Mouse (Mus musculus) cortical plate, adult 2 months (tissue): Measurements from ENCODE around the gene Txnrd3. TPM values are rescaled to one million over a fixed set of nuclear protein-coding genes. Genes with fewer than 3 reads are reported as not detected.

ENCODE experiments used
- H3K27ac ChIP-seq: fragments of 200-500 bp; 2 replicates; pipeline ENCODE4 v1.5.1; 2012; ENCODE audit warnings: low read length, control low read depth, inconsistent platforms; ENCODE audit not compliant: insufficient read depth
- H3K4me1 ChIP-seq: fragments of 200-500 bp; 2 replicates; pipeline ENCODE4 v1.6.1; 2011; ENCODE audit warnings: low read length; ENCODE audit not compliant: control insufficient read depth, insufficient read depth
- H3K4me3 ChIP-seq: fragments of 200-500 bp; 2 replicates; pipeline ENCODE4 v1.5.1; 2011; ENCODE audit warnings: mild to moderate bottlenecking, low read length, control low read depth; ENCODE audit not compliant: insufficient read depth
- CTCF ChIP-seq: fragments of 200-500 bp; IDR thresholded peaks from 2 replicates; pipeline ENCODE4 v1.5.1; 2011; ENCODE audit warnings: mild to moderate bottlenecking, control low read depth, low read length; ENCODE audit not compliant: insufficient read depth; ENCODE audit errors: extremely low read depth
- POLR2A ChIP-seq: fragments of 200-500 bp; IDR thresholded peaks from 2 replicates; pipeline ENCODE4 v1.6.1; 2011; ENCODE audit warnings: mild to moderate bottlenecking, low read length, control low read depth; ENCODE audit not compliant: insufficient read depth; ENCODE audit errors: extremely low read depth
- polyA plus RNA-seq: library from polyadenylated mRNA; depleted of rRNA; stranded (reverse); fragments of >200 nt; gene quantifications from 2 replicates; pipeline ENCODE4 v1.2.3, GENCODE M21; 2012

The Txnrd3 gene
- polyA plus RNA-seq, 1 experiment: 3.2 TPM

GRCm38 (mm10) chr6:89649897-89650296 lies 6.1 kb downstream of the Txnrd3 start:
- no peak for TF ChIP-seq POLR2A
- TF ChIP-seq CTCF: no peak
- H3K4me3 ChIP-seq: no peak overlapping the region

DNA sequence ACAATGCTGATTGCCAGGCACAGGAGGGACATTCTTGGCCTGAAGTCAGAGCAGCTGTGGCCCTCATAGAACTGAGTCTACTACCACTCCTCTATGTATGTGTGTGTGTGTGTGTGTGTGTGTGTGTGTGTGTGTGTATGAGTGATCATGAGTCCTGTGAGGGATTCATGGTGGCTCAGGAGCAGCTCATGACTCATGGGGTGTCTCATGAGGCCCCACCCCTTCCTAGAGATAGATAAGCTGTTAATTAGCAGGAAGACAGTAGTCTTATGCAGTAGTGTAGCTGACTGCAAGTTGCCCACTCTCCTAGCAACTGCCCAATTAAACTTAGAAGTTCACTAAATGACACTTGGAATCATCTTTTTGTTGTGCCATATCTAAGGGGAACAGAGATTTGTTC lies 8.0 kb downstream of the Txnrd3 start:
- Histone ChIP-seq H3K4me1 (no peaks in the 10 kb centered on the region), H3K4me3 (no peak overlapping the region), H3K27ac (no peak overlapping the region)
- TF ChIP-seq CTCF: no peak
- TF ChIP-seq POLR2A: no peak

More at GRCm38 (mm10) chr6:89649897-89650296, 6.1 kb downstream of the Txnrd3 start:
- Histone ChIP-seq H3K27ac (no peak overlapping the region), H3K4me1 (no peaks in the 10 kb centered on the region)

DNA sequence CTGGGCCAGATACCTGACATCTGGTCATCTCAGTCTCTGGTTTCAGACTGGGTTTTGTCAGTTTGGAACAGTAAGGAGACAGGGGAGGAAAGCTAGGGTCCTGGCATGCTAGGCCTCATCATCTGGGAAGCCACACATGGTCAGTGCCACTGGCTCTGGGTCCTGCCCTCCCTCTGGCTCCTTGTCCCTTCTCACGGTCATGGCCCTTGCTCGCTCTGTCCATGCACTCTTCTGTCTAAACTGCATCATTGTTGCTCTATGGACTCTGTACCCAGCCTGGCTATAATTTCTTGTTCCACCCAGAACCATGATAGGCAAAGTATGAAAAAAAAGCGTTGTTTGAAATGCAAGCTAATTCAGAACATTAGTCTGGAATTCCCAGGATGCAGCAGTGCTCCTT lies 11.2 kb downstream of the Txnrd3 start:
- no peak for TF ChIP-seq POLR2A
- no peak for TF ChIP-seq CTCF

DNA sequence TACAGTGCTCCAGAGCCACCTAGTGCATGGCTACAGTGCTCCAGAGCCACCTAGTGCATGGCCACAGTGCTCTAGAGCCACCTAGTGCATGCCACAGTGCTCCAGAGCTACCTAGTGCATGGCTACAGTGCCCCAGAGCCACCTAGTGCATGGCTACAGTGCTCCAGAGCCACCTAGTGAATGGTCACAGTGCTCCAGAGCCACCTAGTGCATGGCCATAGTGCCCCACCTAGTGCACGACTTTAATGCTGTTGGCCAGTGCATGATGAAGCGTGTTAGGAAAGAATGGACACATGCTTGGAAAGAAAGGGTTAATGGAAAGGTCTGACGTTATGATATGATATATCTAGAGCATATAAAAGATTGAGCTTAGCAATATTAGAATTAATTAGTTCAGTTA lies 14.6 kb downstream of the Txnrd3 start:
- no peak for TF ChIP-seq POLR2A
- no peak for TF ChIP-seq CTCF
- H3K4me3 ChIP-seq: no peak overlapping the region
- H3K27ac ChIP-seq: no peak overlapping the region
- no peaks in the 10 kb centered on the region for H3K4me1 ChIP-seq

More for the DNA sequence above, 11.2 kb downstream of the Txnrd3 start:
- Histone ChIP-seq H3K27ac (no peak overlapping the region), H3K4me3 (no peak overlapping the region), H3K4me1 (no peaks in the 10 kb centered on the region)

- Histone ChIP-seq H3K27ac (no peak overlapping the region), H3K4me1 (no peaks in the 10 kb centered on the region), H3K4me3 (no peak overlapping the region)
- TF ChIP-seq POLR2A: no peak
Measured at GRCm38 (mm10) chr6:89658931-89659330, 15.1 kb downstream of the Txnrd3 start.

DNA sequence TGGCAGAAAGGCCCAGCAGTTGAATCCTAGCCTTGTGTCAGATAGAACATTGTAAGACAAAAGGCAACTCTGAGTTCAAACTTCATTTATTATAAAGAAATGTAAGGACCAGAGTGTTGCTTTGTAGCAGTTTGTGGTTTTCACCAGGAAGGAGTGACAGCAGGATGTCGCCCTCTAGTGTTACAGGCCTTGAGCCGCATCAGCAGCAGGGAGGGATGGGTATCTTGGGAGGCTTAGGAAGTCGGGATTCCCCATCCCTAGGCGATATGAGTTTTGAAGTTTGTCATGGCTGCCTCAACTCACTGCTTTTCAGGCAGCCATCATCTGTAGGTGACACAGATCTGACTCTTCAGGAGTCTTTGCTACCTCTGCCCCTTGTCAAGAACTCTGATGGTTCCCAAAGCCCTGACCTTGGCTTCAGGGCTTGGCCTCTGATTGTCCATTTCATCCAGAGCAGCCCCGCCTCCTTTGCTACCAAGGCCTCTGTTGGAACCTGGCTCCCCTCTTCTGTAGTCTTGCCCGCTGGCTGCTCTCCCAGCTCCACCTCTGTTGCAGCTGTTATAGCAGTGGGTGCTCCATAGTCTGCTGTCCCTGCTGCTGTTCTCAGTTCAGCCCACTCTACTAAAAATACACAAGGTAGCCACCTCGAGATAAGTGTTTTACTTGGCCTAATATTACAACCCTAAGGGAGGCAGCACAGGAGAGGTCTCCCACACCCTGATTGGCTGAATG lies 16.1 kb downstream of the Txnrd3 start:
- H3K4me3 ChIP-seq: no peak overlapping the region
- TF ChIP-seq POLR2A: no peak
- peak; percentile 83 for TF ChIP-seq CTCF
- H3K27ac ChIP-seq: no peak overlapping the region
- H3K4me1 ChIP-seq: no peaks in the 10 kb centered on the region

DNA sequence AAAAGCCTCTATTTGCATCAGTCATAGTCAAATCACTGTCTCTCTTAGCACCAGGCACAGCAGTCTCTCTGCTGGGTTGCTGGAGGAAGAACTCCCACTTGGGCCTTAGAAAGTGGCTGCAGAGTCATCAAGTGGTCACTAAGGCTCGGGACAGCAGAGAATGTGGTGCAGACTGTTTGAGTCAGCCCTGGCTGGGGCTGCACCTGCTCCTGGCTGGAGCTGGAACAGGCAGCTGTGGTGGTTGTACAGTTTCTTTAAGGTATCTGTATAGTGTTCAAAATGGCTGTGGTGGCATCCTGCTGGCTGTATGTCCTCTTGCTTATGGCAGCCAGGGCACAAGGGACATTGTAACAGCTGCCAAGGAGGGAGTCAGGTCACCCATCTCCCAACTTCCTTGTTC lies 16.7 kb downstream of the Txnrd3 start:
- no peak overlapping the region for H3K4me3 ChIP-seq

GRCm38 (mm10) chr6:89662521-89662920 lies 18.7 kb downstream of the Txnrd3 start:
- H3K4me3 ChIP-seq: no peak overlapping the region

More for the DNA sequence above, 16.7 kb downstream of the Txnrd3 start:
- TF ChIP-seq CTCF (no peak), POLR2A (no peak)
- Histone ChIP-seq H3K27ac (no peak overlapping the region), H3K4me1 (no peaks in the 10 kb centered on the region)

DNA sequence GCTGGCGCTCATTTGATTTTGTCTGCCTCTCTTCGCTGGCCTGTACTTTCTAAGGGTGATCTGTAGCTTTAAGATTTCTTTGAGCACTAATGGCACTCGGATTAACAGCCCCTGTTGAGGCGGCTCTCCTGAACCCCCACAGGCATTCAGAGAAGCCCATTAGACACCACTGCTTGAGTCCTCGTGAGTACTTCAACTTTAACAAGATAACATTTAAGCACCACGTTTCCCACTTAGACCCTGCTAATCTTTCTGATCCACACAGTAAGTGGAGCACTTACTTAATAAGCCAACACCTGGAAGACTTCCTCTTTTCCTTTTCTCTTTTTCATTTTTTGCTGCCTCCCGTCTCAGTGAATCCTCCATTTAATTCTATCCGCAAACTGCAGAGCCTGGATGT lies 21.4 kb downstream of the Txnrd3 start:
- no peak overlapping the region for H3K4me3 ChIP-seq
- no peak for TF ChIP-seq POLR2A
- H3K27ac ChIP-seq: no peak overlapping the region
- no peaks in the 10 kb centered on the region for H3K4me1 ChIP-seq

More at GRCm38 (mm10) chr6:89662521-89662920, 18.7 kb downstream of the Txnrd3 start:
- no peaks in the 10 kb centered on the region for H3K4me1 ChIP-seq
- no peak for TF ChIP-seq CTCF
- TF ChIP-seq POLR2A: no peak
- no peak overlapping the region for H3K27ac ChIP-seq

GRCm38 (mm10) chr6:89665667-89666066 lies 21.9 kb downstream of the Txnrd3 start:
- H3K4me1 ChIP-seq: no peaks in the 10 kb centered on the region
- H3K4me3 ChIP-seq: no peak overlapping the region
- TF ChIP-seq CTCF: no peak
- TF ChIP-seq POLR2A: no peak
- no peak overlapping the region for H3K27ac ChIP-seq
